Mouse (Mus musculus): ENCODE measurements at regions not wholly inside any gene's neighbourhood (a gene's known extent, or its start where the extent isn't known, plus 50 kb on each side); places are given as distances from the start of the nearest gene placed in this dataset.

DNA sequence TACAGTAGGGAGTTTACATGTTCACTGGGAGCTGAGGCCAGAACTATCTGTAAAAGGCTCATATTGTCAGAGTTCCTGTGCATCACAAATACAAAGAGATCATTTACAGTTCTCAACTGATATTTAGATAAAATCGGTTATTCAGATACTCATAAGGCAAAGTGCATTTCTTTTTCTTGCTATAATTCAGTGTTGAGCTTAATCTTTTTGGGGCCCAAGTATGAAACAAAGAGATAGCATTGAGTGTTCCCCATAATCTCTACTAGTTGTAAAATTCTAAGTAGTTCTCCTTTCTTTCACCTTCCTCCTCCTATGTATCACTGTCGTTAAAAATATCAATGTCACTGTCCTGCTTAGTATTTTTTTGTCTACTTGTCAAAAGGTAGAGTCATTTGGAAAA, 540.6 kb upstream of the Gm10306 start:
- TF ChIP-seq CTCF (IDR thresholded peaks at IDR 0.05; ENCODE audit: low read depth, low read length), result no peak
- no peak for TF ChIP-seq POLR2A (IDR thresholded peaks at IDR 0.05; ENCODE audit: insufficient read depth, low read length)

Data from ES-Bruce4 (cell line).